Mouse (Mus musculus) cortical plate, adult 2 months (tissue): ENCODE measurements at regions not wholly inside any gene's neighbourhood (a gene's known extent, or its start where the extent isn't known, plus 50 kb on each side); places are given as distances from the start of the nearest gene placed in this dataset.

Experiments
- CTCF ChIP-seq: fragments of 200-500 bp; IDR thresholded peaks from 2 replicates; pipeline ENCODE4 v1.5.1; 2011; ENCODE audit warnings: mild to moderate bottlenecking, control low read depth, low read length; ENCODE audit not compliant: insufficient read depth; ENCODE audit errors: extremely low read depth
- POLR2A ChIP-seq: fragments of 200-500 bp; IDR thresholded peaks from 2 replicates; pipeline ENCODE4 v1.6.1; 2011; ENCODE audit warnings: mild to moderate bottlenecking, low read length, control low read depth; ENCODE audit not compliant: insufficient read depth; ENCODE audit errors: extremely low read depth

DNA sequence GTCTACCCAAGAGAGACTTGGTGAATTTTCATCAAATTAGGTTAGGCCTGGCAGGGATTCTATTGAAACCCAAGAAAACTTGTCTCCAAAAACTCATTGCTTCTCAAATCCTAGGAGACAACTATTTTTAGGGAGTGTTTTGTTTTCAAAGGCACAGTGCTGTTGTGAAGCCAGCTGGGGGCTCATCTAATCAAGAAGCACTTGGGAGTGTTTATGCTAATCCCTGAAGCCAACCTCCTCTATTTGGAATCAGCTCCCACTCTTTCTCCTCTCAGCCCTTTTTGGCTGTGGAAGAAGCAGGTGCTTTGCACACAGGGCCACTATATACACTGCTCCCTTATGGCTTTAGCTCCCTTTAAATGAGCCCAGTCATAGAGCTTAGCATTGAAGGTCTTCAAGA, 64.0 kb upstream of the Adcy1 start:
- TF ChIP-seq CTCF (no peak), POLR2A (no peak)
